Mouse (Mus musculus): ENCODE measurements at regions not wholly inside any gene's neighbourhood (a gene's known extent, or its start where the extent isn't known, plus 50 kb on each side); places are given as distances from the start of the nearest gene placed in this dataset.

DNA sequence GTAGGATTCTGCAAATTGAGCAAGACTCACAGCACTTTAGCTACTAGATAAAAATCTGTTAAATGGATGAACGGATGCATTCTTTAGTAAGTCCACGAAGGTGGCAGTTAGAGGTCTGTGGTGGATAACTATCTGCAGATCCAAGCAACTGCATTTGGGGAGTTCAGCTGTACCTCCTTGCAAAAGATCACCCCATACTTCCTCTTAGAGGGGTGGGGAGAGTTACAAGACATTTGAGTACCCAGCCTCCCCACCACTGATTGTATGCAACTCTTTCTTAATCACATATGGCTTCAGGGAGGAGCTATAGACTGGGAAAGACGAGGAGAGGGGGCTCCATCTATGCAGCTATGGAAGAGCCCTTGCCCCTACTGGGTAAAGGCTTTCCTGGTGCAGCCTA is 144.1 kb downstream of the Postn start:
- Histone ChIP-seq H3K27me3 (ENCODE audit: insufficient read depth, low read length) (no peaks in the 10 kb centered on the region), H3K4me3 (ENCODE audit: low read depth, low read length) (no peak overlapping the region), H3K36me3 (replicated peaks) (no peaks in the 10 kb centered on the region), H3K9me3 (replicated peaks) (peaks cover 23% of the 10 kb centered on the region), H3K4me1 (ENCODE audit: insufficient read depth, low read depth, low read length) (no peaks in the 10 kb centered on the region)
- ATAC-seq (ENCODE audit: extremely low read depth, insufficient number of reproducible peaks, low FRiP score, poor library complexity, severe bottlenecking), result no peak
- DNase-seq (ENCODE audit: low spot score), result no peak
- TF ChIP-seq TAL1 (conservative IDR thresholded peaks at IDR 0.05; ENCODE audit: low read depth, low read length) (no peak), GATA1 (IDR thresholded peaks at IDR 0.05; ENCODE audit: borderline replicate concordance, low read length) (no peak), POLR2AphosphoS5 (IDR thresholded peaks at IDR 0.05; ENCODE audit: insufficient replicate concordance, low read depth, low read length) (no peak), CTCF (IDR thresholded peaks at IDR 0.05; ENCODE audit: low read depth, low read length) (no peak), GATA2 (IDR thresholded peaks at IDR 0.05; ENCODE audit: borderline replicate concordance, low read depth, low read length) (no peak)

DNA sequence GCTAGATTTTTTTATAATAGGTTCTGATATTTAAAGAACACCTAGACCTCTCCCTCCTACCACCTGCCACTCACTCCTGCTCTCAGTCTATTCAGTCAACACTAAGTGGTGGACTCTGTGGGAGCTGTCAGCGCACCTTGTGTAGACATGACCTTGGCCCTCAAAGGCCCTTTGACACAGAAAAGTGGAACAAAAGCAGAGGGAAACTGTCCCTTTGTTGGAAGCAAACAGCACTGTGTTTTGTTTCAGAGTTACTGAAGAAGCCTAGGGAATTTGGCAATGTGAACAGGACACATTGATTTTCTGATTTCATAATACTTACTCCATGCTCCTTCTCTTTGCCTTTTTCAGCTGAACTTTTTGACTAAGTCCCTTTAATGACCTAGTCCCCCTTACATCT is 146.7 kb downstream of the Postn start:
- Histone ChIP-seq H3K9me3 (replicated peaks) (peaks cover 13% of the 10 kb centered on the region), H3K4me1 (ENCODE audit: insufficient read depth, low read depth, low read length) (no peaks in the 10 kb centered on the region), H3K27me3 (ENCODE audit: insufficient read depth, low read length) (no peaks in the 10 kb centered on the region), H3K36me3 (replicated peaks) (no peaks in the 10 kb centered on the region), H3K4me3 (ENCODE audit: low read depth, low read length) (no peak overlapping the region)
- DNase-seq (ENCODE audit: low spot score) (no peak), ATAC-seq (ENCODE audit: extremely low read depth, insufficient number of reproducible peaks, low FRiP score, poor library complexity, severe bottlenecking) (no peak)
- TF ChIP-seq CTCF (IDR thresholded peaks at IDR 0.05; ENCODE audit: low read depth, low read length) (no peak), TAL1 (conservative IDR thresholded peaks at IDR 0.05; ENCODE audit: low read depth, low read length) (no peak), GATA1 (IDR thresholded peaks at IDR 0.05; ENCODE audit: borderline replicate concordance, low read length) (no peak), POLR2AphosphoS5 (IDR thresholded peaks at IDR 0.05; ENCODE audit: insufficient replicate concordance, low read depth, low read length) (no peak), GATA2 (IDR thresholded peaks at IDR 0.05; ENCODE audit: borderline replicate concordance, low read depth, low read length) (no peak)

DNA sequence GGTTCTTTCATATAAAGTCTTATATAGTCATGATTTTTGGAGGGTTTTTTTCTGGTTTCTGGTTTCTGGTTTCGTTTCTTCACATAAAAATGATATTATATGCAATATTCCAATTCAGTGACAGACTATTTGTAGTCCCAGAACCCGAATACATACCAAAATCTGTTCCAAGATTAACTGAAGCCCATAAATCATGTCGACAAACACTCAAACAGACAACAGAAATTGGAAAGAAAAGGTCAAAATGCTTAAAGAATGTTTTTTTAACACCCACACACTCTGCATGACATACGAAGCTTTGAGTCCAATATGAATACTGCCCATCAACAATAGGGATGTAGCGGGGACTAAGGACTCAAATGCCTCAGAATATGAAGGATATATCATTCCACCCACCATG is 148.0 kb downstream of the Postn start:
- Histone ChIP-seq H3K27me3 (ENCODE audit: insufficient read depth, low read length) (no peaks in the 10 kb centered on the region), H3K9me3 (replicated peaks) (peaks cover 6% of the 10 kb centered on the region; the same call in 1 of the 2 replicates), H3K4me1 (ENCODE audit: insufficient read depth, low read depth, low read length) (no peaks in the 10 kb centered on the region), H3K36me3 (replicated peaks) (no peaks in the 10 kb centered on the region), H3K4me3 (ENCODE audit: low read depth, low read length) (no peak overlapping the region)
- TF ChIP-seq GATA1 (IDR thresholded peaks at IDR 0.05; ENCODE audit: borderline replicate concordance, low read length) (no peak), POLR2AphosphoS5 (IDR thresholded peaks at IDR 0.05; ENCODE audit: insufficient replicate concordance, low read depth, low read length) (no peak), GATA2 (IDR thresholded peaks at IDR 0.05; ENCODE audit: borderline replicate concordance, low read depth, low read length) (no peak), CTCF (IDR thresholded peaks at IDR 0.05; ENCODE audit: low read depth, low read length) (no peak), TAL1 (conservative IDR thresholded peaks at IDR 0.05; ENCODE audit: low read depth, low read length) (no peak)
- DNase-seq (ENCODE audit: low spot score) (no peak), ATAC-seq (ENCODE audit: extremely low read depth, insufficient number of reproducible peaks, low FRiP score, poor library complexity, severe bottlenecking) (no peak)

DNA sequence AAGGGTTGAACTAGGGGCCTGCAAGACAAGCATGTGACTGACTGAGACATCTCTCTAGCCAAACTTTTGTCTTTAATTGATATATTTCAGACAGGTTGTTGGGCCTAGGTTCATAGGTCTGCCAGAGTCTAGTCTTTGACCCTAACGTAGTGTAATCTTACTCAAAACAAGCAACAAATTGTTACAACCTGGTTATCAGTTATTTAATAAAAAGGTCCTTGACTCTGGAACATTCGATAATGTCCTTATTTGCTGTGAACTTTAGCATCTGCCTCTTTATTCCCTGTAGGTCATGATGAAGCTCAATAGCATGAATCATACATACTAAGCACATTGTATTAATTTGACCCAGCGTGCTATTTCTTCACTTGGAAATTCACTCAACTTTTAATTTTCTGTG is 156.3 kb downstream of the Postn start:
- H3K4me1 ChIP-seq (ENCODE audit: insufficient read depth, low read depth, low read length), result no peaks in the 10 kb centered on the region
- no peak for TF ChIP-seq GATA1 (IDR thresholded peaks at IDR 0.05; ENCODE audit: borderline replicate concordance, low read length)
- TF ChIP-seq CTCF (IDR thresholded peaks at IDR 0.05; ENCODE audit: low read depth, low read length), result no peak
- TF ChIP-seq POLR2AphosphoS5 (IDR thresholded peaks at IDR 0.05; ENCODE audit: insufficient replicate concordance, low read depth, low read length), result no peak
- no peak for TF ChIP-seq GATA2 (IDR thresholded peaks at IDR 0.05; ENCODE audit: borderline replicate concordance, low read depth, low read length)
- TF ChIP-seq TAL1 (conservative IDR thresholded peaks at IDR 0.05; ENCODE audit: low read depth, low read length), result no peak
- peaks cover 8% of the 10 kb centered on the region for H3K9me3 ChIP-seq (replicated peaks)

DNA sequence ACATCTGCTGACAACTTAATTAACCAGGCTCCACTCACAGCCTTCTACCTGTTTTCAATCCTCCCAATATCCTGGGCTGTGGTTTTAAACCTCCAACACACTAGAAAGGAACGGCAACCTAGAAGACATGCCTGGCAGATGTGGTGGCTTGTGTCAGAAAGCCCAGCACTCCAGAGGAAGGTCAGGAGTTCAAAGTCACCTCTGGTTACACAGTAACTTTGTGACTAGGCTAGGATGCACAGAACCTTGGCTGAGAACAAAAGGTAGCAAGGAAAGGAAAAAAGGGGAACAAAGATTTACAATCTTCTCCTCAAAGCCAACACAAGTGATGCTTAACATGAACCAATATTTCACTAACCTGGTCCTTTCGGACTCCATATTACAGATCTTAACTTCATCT is 161.8 kb downstream of the Postn start:
- no peak overlapping the region for H3K4me3 ChIP-seq (ENCODE audit: low read depth, low read length)
- no peaks in the 10 kb centered on the region for H3K27me3 ChIP-seq (ENCODE audit: insufficient read depth, low read length)
- H3K4me1 ChIP-seq (ENCODE audit: insufficient read depth, low read depth, low read length), result no peaks in the 10 kb centered on the region
- DNase-seq (ENCODE audit: low spot score) (no peak), ATAC-seq (ENCODE audit: extremely low read depth, insufficient number of reproducible peaks, low FRiP score, poor library complexity, severe bottlenecking) (no peak)
- no peaks in the 10 kb centered on the region for H3K36me3 ChIP-seq (replicated peaks)
- peaks cover 16% of the 10 kb centered on the region for H3K9me3 ChIP-seq (replicated peaks)
- no peak for TF ChIP-seq TAL1 (conservative IDR thresholded peaks at IDR 0.05; ENCODE audit: low read depth, low read length)
- TF ChIP-seq GATA1 (IDR thresholded peaks at IDR 0.05; ENCODE audit: borderline replicate concordance, low read length), result no peak
- TF ChIP-seq POLR2AphosphoS5 (IDR thresholded peaks at IDR 0.05; ENCODE audit: insufficient replicate concordance, low read depth, low read length), result no peak
- TF ChIP-seq GATA2 (IDR thresholded peaks at IDR 0.05; ENCODE audit: borderline replicate concordance, low read depth, low read length), result no peak
- no peak for TF ChIP-seq CTCF (IDR thresholded peaks at IDR 0.05; ENCODE audit: low read depth, low read length)

More for the DNA sequence above, 156.3 kb downstream of the Postn start:
- ATAC-seq (ENCODE audit: extremely low read depth, insufficient number of reproducible peaks, low FRiP score, poor library complexity, severe bottlenecking) (no peak), DNase-seq (ENCODE audit: low spot score) (no peak)
- H3K4me3 ChIP-seq (ENCODE audit: low read depth, low read length), result no peak overlapping the region
- H3K36me3 ChIP-seq (replicated peaks), result no peaks in the 10 kb centered on the region
- H3K27me3 ChIP-seq (ENCODE audit: insufficient read depth, low read length), result no peaks in the 10 kb centered on the region

DNA sequence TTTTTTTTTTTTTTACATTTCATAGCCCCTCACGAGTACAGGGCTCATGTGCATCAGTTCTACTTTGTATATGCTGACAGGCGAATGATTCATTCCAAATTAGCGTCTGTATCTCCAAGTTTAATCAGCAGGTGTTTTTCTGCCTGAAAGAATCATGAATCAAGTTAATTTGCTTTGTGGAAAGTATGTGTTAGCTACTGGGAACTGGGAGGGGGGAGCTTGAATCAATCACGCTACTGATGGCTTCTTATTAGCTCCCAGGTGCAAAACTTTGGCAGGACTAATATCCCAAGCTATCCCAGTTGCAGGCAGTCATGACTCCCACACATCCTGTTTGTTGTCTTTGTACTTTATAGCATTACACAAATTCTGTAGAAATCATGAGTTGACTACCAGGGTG is 165.7 kb downstream of the Postn start:
- DNase-seq (ENCODE audit: low spot score) (no peak), ATAC-seq (ENCODE audit: extremely low read depth, insufficient number of reproducible peaks, low FRiP score, poor library complexity, severe bottlenecking) (no peak)
- no peaks in the 10 kb centered on the region for H3K4me1 ChIP-seq (ENCODE audit: insufficient read depth, low read depth, low read length)
- H3K27me3 ChIP-seq (ENCODE audit: insufficient read depth, low read length), result no peaks in the 10 kb centered on the region
- H3K9me3 ChIP-seq (replicated peaks), result peaks cover 26% of the 10 kb centered on the region
- no peak overlapping the region for H3K4me3 ChIP-seq (ENCODE audit: low read depth, low read length)
- no peak for TF ChIP-seq TAL1 (conservative IDR thresholded peaks at IDR 0.05; ENCODE audit: low read depth, low read length)
- TF ChIP-seq POLR2AphosphoS5 (IDR thresholded peaks at IDR 0.05; ENCODE audit: insufficient replicate concordance, low read depth, low read length), result no peak
- no peak for TF ChIP-seq GATA1 (IDR thresholded peaks at IDR 0.05; ENCODE audit: borderline replicate concordance, low read length)
- TF ChIP-seq GATA2 (IDR thresholded peaks at IDR 0.05; ENCODE audit: borderline replicate concordance, low read depth, low read length), result no peak
- no peak for TF ChIP-seq CTCF (IDR thresholded peaks at IDR 0.05; ENCODE audit: low read depth, low read length)
- no peaks in the 10 kb centered on the region for H3K36me3 ChIP-seq (replicated peaks)
